Mouse (Mus musculus) G1E (cell line): ENCODE measurements at regions not wholly inside any gene's neighbourhood (a gene's known extent, or its start where the extent isn't known, plus 50 kb on each side); places are given as distances from the start of the nearest gene placed in this dataset.

Experiments used
- CTCF ChIP-seq: IDR thresholded peaks from 2 replicates; pipeline ENCODE4 v1.5.1; 2012; ENCODE audit warnings: low read depth, low read length, inconsistent platforms, mixed read lengths
- GATA1 ChIP-seq: IDR thresholded peaks from 2 replicates; pipeline ENCODE4 v1.6.1; 2012; ENCODE audit warnings: borderline replicate concordance, low read length, inconsistent platforms, mixed read lengths

DNA sequence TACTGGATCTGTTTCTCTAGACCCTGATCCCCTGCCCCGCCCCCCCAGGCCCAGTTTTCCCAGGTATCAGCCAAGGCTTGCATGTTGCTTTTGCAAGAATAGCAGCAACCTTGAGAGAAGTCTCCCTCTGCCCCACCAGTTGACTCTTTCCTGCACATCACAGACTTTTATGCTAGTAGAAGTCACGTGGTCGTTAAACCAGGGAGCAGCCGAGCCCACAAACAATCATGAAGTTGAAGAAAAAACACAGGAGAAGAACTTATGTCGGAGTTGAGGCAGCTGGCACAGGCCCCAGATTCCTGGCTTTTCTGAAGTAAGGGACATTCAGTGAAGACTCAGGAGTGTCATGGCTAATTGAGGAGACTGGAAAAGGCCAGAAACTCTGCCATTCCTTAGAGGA, 158.9 kb upstream of the Hmga2 start:
- TF ChIP-seq CTCF (no peak), GATA1 (no peak)
